Mouse (Mus musculus) heart, postnatal 0 days (tissue): ENCODE data around the gene Ewsr1.

Source experiments
- CTCF ChIP-seq: IDR thresholded peaks from 2 replicates; pipeline ENCODE4 v1.5.1; 2016; ENCODE audit warnings: antibody characterized with exemption, control low read depth, low read depth
- EP300 ChIP-seq: IDR thresholded peaks from 2 replicates; pipeline ENCODE4 v1.6.1; 2016; ENCODE audit warnings: antibody characterized with exemption, low read depth

- peak; percentile 62 for TF ChIP-seq CTCF
- no peak; the same call in 1 of the 2 replicates for TF ChIP-seq EP300
Observed at GRCm38 (mm10) chr11:5065056-5065821, 33.8 kb downstream of the Ewsr1 start, which contains the start of gene Gas2l1.
